Mouse (Mus musculus): ENCODE results near the gene Erlin1.

DNA sequence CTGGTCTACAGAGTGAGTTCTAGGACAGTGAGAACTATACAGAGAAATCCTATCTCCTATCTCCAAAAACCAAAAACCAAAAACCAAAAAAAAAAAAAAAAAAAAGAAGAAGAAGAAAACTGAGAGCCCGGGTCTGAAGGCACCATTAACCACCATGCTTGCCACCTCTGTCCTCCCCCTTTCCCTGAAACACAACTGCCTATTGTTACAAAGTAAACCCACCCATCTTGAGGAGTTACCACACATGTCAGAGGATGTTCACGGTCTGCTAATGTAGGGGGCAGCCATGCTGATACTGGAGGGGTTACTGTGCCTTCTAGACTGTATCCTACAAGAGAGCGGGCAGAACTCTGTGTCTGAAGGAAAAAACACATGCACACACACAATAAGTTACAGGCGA lies 7.4 kb upstream of the Erlin1 start:
- no peak for TF ChIP-seq MAX (IDR thresholded peaks at IDR 0.05)
- no peak for TF ChIP-seq CTCF (IDR thresholded peaks at IDR 0.05; ENCODE audit: control insufficient read depth, insufficient read depth, insufficient read length)
- TF ChIP-seq MYOG (IDR thresholded peaks at IDR 0.05; ENCODE audit: control insufficient read depth, extremely low read depth, insufficient read length), result no peak
- TF ChIP-seq USF1 (IDR thresholded peaks at IDR 0.05; ENCODE audit: low read depth), result no peak
